Mouse (Mus musculus): ENCODE measurements around the gene Nos1ap.

GRCm38 (mm10) chr1:170583925-170584324 lies 5.7 kb downstream of the Nos1ap start:
- TF ChIP-seq CTCF (IDR thresholded peaks at IDR 0.05; ENCODE audit: extremely low read depth, insufficient read depth, low read length) = no peak
- TF ChIP-seq POLR2A (IDR thresholded peaks at IDR 0.05; ENCODE audit: extremely low read depth, insufficient read depth, low read length) = no peak
